Mouse (Mus musculus): ENCODE results near the gene Pakap.

- TF ChIP-seq GATA1 (IDR thresholded peaks at IDR 0.05; ENCODE audit: borderline replicate concordance, low read length) (no peak), FLI1 (IDR thresholded peaks at IDR 0.05; ENCODE audit: low read length) (no peak)
Measured at GRCm38 (mm10) chr4:57913021-57913420, 345.0 kb downstream of the Pakap start.

Data from megakaryocyte, embryonic 14.5 days (primary cell).